Mouse (Mus musculus) liver, embryonic 14.5 days (tissue): ENCODE measurements around the gene Map2k5.

Experiments
- CTCF ChIP-seq: IDR thresholded peaks from 2 replicates; pipeline ENCODE4 v1.5.1; 2016; ENCODE audit warnings: antibody characterized with exemption, low read depth, control low read depth
- EP300 ChIP-seq: IDR thresholded peaks from 2 replicates; pipeline ENCODE4 v1.6.1; 2016; ENCODE audit warnings: antibody characterized with exemption, low read depth

- no peak for TF ChIP-seq EP300
- TF ChIP-seq CTCF, result no peak
Observed at GRCm38 (mm10) chr9:63246568-63247169, 131.0 kb downstream of the Map2k5 start.
